Mouse (Mus musculus): ENCODE measurements around the gene Ldhd. TPM values are rescaled to one million over a fixed set of nuclear protein-coding genes. Genes with fewer than 3 reads are reported as not detected.

The Ldhd gene
- total and polyA plus RNA-seq, 3 experiments, result 0.04 TPM; not detected in 2

GRCm38 (mm10) chr8:111599707-111600444, 30.3 kb downstream of the Ldhd start:
- Histone ChIP-seq H3K27me3 (ENCODE audit: control insufficient read depth in 1 of 2, insufficient read depth in 2 of 2, low read length in 2 of 2) (no peaks in the 10 kb centered on the region), H3K27ac (ENCODE audit: control insufficient read depth, low read depth, low read length) (no peak overlapping the region), H3K36me3 (ENCODE audit: control insufficient read depth in 1 of 2, insufficient read depth in 2 of 2, low read length in 2 of 2) (peaks cover 0 to 27% of the 10 kb centered on the region in 2 experiments; a peak in 2 of 4 replicates), H3K9ac (ENCODE audit: control insufficient read depth, low read depth, low read length, poor library complexity, severe bottlenecking) (no peak overlapping the region), H3K9me3 (replicated peaks; ENCODE audit: insufficient read depth, low read length) (no peaks in the 10 kb centered on the region), H3K4me1 (ENCODE audit: control insufficient read depth in 1 of 2, insufficient read depth in 2 of 2, low read length in 2 of 2) (peaks cover 24 to 27% of the 10 kb centered on the region in 2 experiments), H3K4me3 (ENCODE audit: control insufficient read depth in 1 of 2, insufficient read depth in 1 of 2, low read depth in 2 of 2, low read length in 2 of 2) (no peak overlapping the region), H3K79me2 (ENCODE audit: control insufficient read depth, insufficient read depth, low read length, poor library complexity) (peaks cover 5% of the 10 kb centered on the region; the same call in 1 of the 2 replicates)
- no peak for TF ChIP-seq JUND (IDR thresholded peaks at IDR 0.05; ENCODE audit: low read depth, low read length)
- TF ChIP-seq ETS1 (IDR thresholded peaks at IDR 0.05; ENCODE audit: low read depth, low read length), result no peak
- no peak for TF ChIP-seq ZMIZ1 (IDR thresholded peaks at IDR 0.05; ENCODE audit: low read depth, low read length)
- no peak for TF ChIP-seq ZC3H11A (IDR thresholded peaks at IDR 0.05; ENCODE audit: low read depth, low read length)
- TF ChIP-seq RAD21 (IDR thresholded peaks at IDR 0.05; ENCODE audit: low read depth, low read length), result no peak
- no peak for TF ChIP-seq MAZ (IDR thresholded peaks at IDR 0.05; ENCODE audit: low read depth, low read length)
- no peak for TF ChIP-seq SIN3A (IDR thresholded peaks at IDR 0.05; ENCODE audit: low read length)
- TF ChIP-seq USF2 (IDR thresholded peaks at IDR 0.05; ENCODE audit: borderline replicate concordance in 1 of 2, insufficient read depth in 1 of 2, low read depth in 1 of 2, low read length in 2 of 2), result no peak
- no peak for TF ChIP-seq TAL1 (IDR thresholded peaks at IDR 0.05; ENCODE audit: low read length)
- no peak for TF ChIP-seq USF1 (IDR thresholded peaks at IDR 0.05; ENCODE audit: low read depth, low read length)
- no peak for TF ChIP-seq GATA1 (IDR thresholded peaks at IDR 0.05; ENCODE audit: low read depth, low read length)
- TF ChIP-seq KAT2A (conservative IDR thresholded peaks at IDR 0.05; ENCODE audit: low read depth, low read length), result no peak
- TF ChIP-seq MEF2A (IDR thresholded peaks at IDR 0.05; ENCODE audit: extremely low read depth, insufficient replicate concordance, low read depth, low read length, poor library complexity, severe bottlenecking), result no peak
- TF ChIP-seq UBTF (IDR thresholded peaks at IDR 0.05; ENCODE audit: borderline replicate concordance, insufficient read depth, low read depth, low read length), result no peak
- no peak for TF ChIP-seq NRF1 (IDR thresholded peaks at IDR 0.05; ENCODE audit: insufficient read depth, low read depth, low read length, poor library complexity, severe bottlenecking)
- TF ChIP-seq GABPA (IDR thresholded peaks at IDR 0.05; ENCODE audit: low read depth, low read length), result no peak
- no peak for TF ChIP-seq BHLHE40 (IDR thresholded peaks at IDR 0.05; ENCODE audit: borderline replicate concordance, low read depth, low read length)
- TF ChIP-seq POLR2AphosphoS5 (IDR thresholded peaks at IDR 0.05; ENCODE audit: borderline replicate concordance, low read depth, low read length), result no peak
- TF ChIP-seq TCF12 (IDR thresholded peaks at IDR 0.05; ENCODE audit: low read depth, low read length), result no peak
- no peak for DNase-seq (ENCODE audit: low read depth, low spot score)

All from MEL (cell line).